Mouse (Mus musculus) cortical plate, adult 2 months (tissue): Measurements from ENCODE around the gene Mrnip.

Experiments
- CTCF ChIP-seq: fragments of 200-500 bp; IDR thresholded peaks from 2 replicates; pipeline ENCODE4 v1.5.1; 2011; ENCODE audit warnings: mild to moderate bottlenecking, control low read depth, low read length; ENCODE audit not compliant: insufficient read depth; ENCODE audit errors: extremely low read depth
- POLR2A ChIP-seq: fragments of 200-500 bp; IDR thresholded peaks from 2 replicates; pipeline ENCODE4 v1.6.1; 2011; ENCODE audit warnings: mild to moderate bottlenecking, low read length, control low read depth; ENCODE audit not compliant: insufficient read depth; ENCODE audit errors: extremely low read depth

DNA sequence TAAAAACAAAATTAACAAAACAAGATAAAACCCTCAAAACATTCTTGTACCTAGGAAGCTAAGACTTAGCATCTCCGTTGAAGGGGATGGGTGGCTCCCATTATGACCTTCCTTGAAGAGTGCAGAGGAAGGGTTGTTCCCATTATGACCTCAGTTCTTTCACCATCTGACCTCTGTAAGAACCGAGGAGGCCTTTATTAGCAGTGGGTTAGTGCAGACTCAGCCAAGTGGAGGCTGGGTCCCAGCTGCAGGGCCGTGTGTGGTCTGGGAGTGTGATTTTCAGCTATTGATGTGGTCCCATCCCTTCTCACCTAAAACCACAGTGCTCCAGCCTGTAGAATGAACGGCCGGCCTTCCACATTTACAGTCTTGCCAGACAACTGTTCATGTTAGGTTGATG lies 71.0 kb downstream of the Mrnip start:
- TF ChIP-seq CTCF = no peak
- TF ChIP-seq POLR2A = no peak
